Mouse (Mus musculus): Measurements from ENCODE around the gene Sephs2.
A peak's percentile ranks its signal among the peaks of the same experiment; 100 is the strongest.

The Sephs2 gene

DNA sequence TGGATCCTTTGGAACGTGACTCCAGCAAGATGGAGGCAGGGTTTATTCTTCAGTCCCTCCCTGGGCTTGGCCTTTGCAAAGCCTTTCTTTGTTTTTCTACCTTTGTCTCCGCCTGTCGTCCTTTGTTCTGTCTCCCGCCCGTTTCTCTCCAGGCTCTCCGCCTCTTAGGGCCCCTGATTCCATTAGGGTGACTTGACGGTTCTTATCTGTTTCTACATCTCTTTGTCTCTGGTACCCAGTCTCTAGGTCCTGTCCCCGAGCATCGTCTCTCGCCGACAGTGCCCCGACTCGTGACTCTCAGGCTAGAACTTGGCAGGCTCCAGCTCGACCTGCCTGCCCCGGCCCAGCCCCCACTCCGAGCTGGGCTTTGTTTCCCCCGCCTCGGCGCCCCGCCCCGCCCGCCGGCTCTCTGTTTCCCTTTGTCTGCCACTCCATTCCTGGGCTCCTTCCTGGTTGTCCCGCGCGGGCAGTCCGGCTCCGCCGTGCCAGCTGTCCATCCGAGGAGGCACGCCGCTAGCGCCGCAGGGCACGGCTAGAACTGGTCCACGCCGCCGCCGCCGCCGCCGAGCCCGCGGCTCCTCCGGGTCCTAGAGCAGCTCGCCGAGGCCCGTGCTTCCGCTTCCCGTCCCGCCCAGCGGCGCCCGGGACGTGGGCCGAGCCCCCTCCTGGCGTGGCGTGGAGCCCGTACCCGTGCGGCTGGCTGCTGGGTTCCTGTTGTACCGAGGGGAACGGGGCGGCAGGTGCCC lies 41.1 kb downstream of the Sephs2 start, which contains the start of the genes Zfp553 and Sept1:
Zfp553 (plus strand) TSS at position 440 of the 746 bp plus-strand sequence.
Sept1 (minus strand) TSS at position 509 of the 746 bp plus-strand sequence.
- peak; percentile 85 for DNase-seq (ENCODE audit: low spot score)

DNA sequence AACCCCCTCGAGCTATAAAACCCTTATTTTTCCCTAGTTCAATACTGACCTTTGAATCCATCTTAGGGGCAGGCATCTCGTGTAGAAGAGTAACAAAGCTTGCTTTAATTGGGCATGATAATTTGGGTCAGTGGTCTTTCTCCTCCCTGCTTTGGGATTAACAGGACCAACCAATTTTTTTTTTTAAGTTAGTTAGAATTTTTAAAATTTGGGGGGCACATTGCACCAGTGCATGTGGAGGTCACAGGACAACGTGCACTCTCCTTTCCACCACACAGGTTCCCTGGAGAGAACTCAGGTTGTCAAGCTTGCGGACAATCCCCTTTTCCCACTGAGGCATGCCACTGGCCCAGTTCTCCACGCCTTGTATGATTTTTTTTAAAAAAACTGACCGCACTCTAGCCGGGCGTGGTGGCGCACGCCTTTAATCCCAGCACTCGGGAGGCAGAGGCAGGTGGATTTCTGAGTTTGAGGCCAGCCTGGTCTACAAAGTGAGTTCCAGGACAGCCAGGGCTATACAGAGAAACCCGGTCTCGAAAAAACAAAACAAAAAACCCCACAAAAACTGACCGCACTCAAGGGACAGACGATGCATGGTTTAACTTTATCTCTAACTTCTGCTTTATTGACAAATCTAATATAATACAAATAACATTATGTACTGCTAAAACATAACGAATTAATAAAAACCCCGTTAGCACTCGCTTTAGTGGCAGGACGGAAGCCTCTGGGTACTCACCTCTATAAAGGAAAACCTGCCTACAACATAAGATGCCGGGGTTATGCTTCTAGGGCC lies 41.8 kb downstream of the Sephs2 start:
- no peak for DNase-seq (ENCODE audit: low spot score)

DNA sequence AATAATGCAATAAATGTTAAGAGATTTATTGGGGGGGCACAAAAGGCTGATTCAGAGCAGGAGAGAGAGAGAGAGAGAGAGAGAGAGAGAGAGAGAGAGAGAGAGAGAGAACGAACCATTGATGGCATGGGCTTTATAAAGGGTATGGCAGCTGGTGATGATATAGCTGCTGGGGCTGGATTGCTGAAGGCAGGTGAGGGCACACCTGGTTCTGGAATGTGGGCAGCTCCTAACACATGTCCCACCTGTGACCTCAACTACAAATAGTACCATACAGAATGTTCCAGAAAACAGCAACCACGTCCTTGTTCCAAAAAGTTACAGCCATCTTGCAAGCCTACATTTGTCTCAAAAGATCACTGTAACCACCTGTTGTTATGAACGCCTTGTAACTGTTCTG lies 42.5 kb downstream of the Sephs2 start:
- no peak for DNase-seq (ENCODE audit: low spot score)

DNA sequence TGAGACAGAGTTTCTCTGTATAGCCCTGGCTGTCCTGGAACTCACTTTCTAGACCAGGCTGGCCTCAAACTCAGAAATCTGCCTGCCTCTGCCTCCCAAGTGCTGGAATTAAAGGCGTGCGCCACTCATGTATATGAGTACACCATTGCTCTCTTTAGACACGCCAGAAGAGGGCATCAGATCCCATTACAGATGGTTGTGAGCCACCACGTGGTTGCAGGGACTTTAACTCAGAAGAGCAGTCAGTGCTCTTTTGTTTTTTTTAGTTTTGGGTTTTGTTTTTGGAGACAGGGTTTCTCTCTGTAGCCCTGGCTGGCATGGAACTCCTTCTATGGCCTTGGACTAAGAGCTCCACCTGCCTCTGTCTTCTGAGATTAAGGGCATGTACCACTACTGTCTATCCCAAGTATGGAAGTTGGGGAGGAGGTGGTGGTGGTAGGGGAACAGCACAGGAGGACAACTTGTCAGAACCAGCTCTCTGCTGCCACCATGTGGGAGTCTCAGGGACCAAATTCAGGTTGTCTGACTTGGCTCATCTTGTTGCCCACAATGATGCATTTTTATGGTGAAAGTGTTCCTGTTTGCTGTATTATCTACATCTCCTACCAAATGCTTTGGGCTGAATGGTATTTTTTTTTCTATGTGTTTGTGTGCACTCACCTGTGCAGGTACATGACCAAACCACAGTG lies 45.1 kb downstream of the Sephs2 start:
- peak; percentile 45 for DNase-seq (ENCODE audit: low spot score)

DNA sequence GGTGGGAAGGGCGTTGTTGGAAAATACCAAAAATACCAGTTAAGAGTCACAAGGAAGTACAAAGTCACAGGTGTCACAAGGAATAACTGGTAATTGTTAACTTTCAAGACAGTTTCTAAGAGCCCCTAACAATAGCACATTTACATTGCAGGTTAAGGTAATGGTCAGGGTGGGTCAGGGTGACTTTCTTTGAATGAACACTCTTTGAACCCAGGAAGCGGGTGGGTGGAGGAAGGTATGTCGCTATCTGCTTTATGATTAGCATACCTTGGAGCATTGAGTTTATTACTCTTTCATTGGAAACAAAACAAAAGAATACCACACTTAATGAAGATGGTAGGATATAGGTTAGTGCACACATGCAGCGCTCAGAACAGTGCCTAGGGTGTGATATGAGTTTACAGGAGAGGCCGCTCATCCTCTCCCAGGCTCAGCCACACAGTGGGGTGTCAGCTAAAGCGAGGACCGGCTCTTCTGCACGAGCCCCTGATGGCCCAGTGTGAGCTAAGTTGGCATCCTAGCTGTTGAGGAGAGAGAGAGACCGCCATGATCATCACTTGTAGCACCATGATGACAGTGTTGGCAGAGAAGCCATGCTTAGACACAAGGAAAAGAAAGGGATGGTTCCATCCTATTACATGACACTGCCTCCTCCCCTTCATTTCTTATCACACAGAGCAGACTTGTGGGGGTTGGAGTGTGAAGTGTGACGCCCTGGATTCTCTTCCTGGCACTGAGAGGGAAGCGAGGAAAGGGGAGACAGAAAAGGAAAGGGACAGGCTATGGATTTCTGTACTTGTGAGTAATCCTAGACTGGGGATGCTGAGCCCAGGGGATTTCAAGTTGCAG lies 48.5 kb downstream of the Sephs2 start:
- DNase-seq (ENCODE audit: low spot score), result no peak

DNA sequence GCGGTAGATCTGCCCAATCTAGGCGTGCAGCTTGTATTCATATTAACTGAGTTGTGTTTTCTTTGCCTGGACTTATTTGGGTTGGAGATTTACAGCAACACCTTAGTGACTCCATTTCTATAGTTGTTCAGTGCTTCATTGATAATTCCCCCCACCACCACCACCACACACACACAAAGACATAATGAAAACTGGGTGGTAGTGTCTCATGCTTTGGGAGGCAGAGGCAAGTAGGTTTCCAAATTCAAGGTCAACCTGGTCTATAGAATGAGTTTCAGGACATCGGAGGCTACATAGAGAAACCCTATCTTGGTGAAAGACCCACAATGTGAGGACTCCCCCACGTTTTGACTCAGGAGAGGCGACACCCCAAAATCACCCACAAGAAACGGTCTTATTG lies 49.2 kb downstream of the Sephs2 start:
- no peak for DNase-seq (ENCODE audit: low spot score)

DNA sequence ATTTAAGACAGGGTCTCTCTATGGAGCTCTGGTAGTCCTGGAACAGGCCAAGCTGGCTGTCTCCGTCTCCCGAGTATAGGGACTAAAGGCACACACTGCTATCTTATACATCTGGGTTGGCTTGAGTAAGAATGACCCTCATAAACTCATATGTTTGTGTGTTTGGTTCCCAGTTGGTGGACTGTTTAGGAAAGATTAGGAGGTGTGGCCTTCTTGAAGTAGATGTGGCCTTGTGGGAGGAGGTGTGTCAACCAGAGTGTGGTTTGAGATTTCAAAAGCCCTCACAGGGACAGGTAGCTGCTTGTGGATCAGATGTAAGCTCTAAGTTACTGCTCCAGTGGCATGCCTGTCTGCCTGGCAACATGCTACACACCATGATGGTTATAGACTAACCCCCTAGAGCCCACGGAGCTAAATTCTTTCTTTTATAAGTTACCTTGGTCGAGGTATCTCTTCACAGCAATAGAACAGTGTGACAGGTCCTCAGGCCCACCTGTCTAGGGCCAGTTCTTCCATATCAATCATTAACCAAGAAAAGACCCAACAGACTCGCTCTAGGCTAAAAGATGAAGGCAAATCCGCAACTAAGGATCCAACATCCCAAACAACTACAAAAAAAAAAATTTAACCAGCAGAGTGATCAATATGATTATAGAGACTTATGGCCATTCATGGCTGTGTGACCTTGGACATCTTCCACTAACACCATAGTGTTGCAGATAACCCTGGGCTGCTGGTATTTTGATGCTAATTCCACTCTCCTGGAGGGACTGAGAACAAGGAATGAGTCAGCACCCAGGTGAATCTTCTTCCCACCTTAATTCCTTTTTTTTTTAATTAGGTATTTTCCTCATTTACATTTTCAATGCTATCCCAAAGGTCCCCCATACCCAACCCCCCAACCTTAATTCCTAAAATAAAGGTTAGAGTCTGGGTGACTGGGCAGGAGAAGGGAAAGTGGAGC lies 50.1 kb downstream of the Sephs2 start:
- no peak for DNase-seq (ENCODE audit: low spot score)

DNA sequence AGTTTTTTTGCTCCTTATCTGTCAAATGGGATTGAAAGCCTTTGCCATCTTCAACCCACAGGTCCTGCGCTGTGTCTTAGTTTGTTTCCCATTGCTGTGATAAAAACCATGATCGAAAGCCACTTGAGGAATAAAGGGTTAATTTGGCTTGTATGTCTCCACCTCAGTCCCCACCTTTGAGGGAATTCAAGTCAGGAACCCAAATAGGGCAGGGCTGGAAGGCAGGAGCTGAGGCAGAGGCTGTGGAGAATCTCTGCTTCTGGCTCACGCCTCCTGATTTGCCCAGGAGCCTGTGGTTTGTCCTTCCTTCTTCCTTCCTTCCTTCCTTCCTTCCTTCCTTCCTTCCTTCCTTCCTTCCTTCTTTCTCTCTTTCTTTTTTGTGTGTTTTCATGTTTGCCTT lies 50.7 kb downstream of the Sephs2 start:
- no peak for DNase-seq (ENCODE audit: low spot score)
